Mouse (Mus musculus) lung, adult 2 months (tissue): ENCODE results near the gene Defb21. TPM values are rescaled to one million over a fixed set of nuclear protein-coding genes. Genes with fewer than 3 reads are reported as not detected.

Experiments
- DNase-seq: peaks from one replicate; pipeline ENCODE4 v3.0.0; 2022
- H3K4me1 ChIP-seq: fragments of 200-500 bp; 2 replicates; pipeline ENCODE4 v1.6.1; 2011; ENCODE audit warnings: low read length; ENCODE audit not compliant: control insufficient read depth, insufficient read depth
- H3K4me3 ChIP-seq: fragments of 200-500 bp; replicated peaks from 2 replicates; pipeline ENCODE3; 2011; ENCODE audit warnings: low read depth, mild to moderate bottlenecking, control low read depth, low read length; ENCODE audit errors: extremely low read depth
- CTCF ChIP-seq: fragments of 200-500 bp; IDR thresholded peaks from 2 replicates; pipeline ENCODE4 v1.5.1; 2011; ENCODE audit warnings: mild to moderate bottlenecking, low read length, control low read depth; ENCODE audit not compliant: insufficient read depth
- POLR2A ChIP-seq: fragments of 200-500 bp; IDR thresholded peaks from 2 replicates; pipeline ENCODE4 v1.6.1; 2011; ENCODE audit warnings: low read depth, mild to moderate bottlenecking, control low read depth, low read length, borderline replicate concordance; ENCODE audit errors: extremely low read depth
- WGBS: fragments of 180-500 bp; shearing (Covaris S2); methylation state at CpG from one replicate; pipeline ENCODE4 v1.1.7; 2018; 5-methylcytosine and 5-hydroxymethylcytosine counted together
- polyA plus RNA-seq: library from polyadenylated mRNA; depleted of rRNA; stranded (reverse); fragments of >200 nt; gene quantifications from 2 replicates; pipeline ENCODE4 v1.2.3, GENCODE M21; 2012

The Defb21 gene
- polyA plus RNA-seq, 1 experiment, result not detected

GRCm38 (mm10) chr2:152569038-152569437 lies 3.5 kb upstream of the Defb21 start, which contains the start of gene Gm17416:
Gene Gm17416 (plus strand): TSS chr2:152569338.
- TF ChIP-seq CTCF (no peak), POLR2A (no peak)
- no peak for DNase-seq
- 85% methylated on average over 5 of the region's 5 CpGs for WGBS
- Histone ChIP-seq H3K4me1 (no peaks in the 10 kb centered on the region), H3K4me3 (no peak within 1 kb of the TSS)

- no peak for TF ChIP-seq POLR2A
- TF ChIP-seq CTCF, result no peak
These were observed 2.7 kb upstream of the Defb21 start for GRCm38 (mm10) chr2:152569881-152570280.

GRCm38 (mm10) chr2:152570313-152570712 lies 2.2 kb upstream of the Defb21 start:
- Histone ChIP-seq H3K4me3 (no peak overlapping the region), H3K4me1 (no peaks in the 10 kb centered on the region)
- no peak for TF ChIP-seq CTCF
- TF ChIP-seq POLR2A, result no peak
- DNase-seq, result no peak
- WGBS, result 62% methylated on average over 6 of the region's 6 CpGs

More at GRCm38 (mm10) chr2:152569881-152570280, 2.7 kb upstream of the Defb21 start:
- no peak for DNase-seq
- no peaks in the 10 kb centered on the region for H3K4me1 ChIP-seq
- 77% methylated on average over 4 of the region's 4 CpGs for WGBS
- H3K4me3 ChIP-seq, result no peak overlapping the region

GRCm38 (mm10) chr2:152573484-152573883 lies 940 bp downstream of the Defb21 start:
- DNase-seq, result no peak
- WGBS, result 84% methylated on average over 8 of the region's 8 CpGs

GRCm38 (mm10) chr2:152580107-152580506 lies 7.6 kb downstream of the Defb21 start, which contains the start of gene Defb19:
Gene Defb19 (minus strand): TSS chr2:152580312.
- TF ChIP-seq CTCF (no peak), POLR2A (no peak)
- H3K4me1 ChIP-seq, result no peaks in the 10 kb centered on the region
- H3K4me3 ChIP-seq, result no peak within 1 kb of the TSS
- no peak for DNase-seq
- WGBS, result 67% methylated on average over 7 of the region's 7 CpGs

More at GRCm38 (mm10) chr2:152573484-152573883, 940 bp downstream of the Defb21 start:
- TF ChIP-seq POLR2A (no peak), CTCF (no peak)
- no peak overlapping the region for H3K4me3 ChIP-seq
- no peaks in the 10 kb centered on the region for H3K4me1 ChIP-seq

GRCm38 (mm10) chr2:152580612-152581011 lies 8.1 kb downstream of the Defb21 start:
- Histone ChIP-seq H3K4me1 (no peaks in the 10 kb centered on the region), H3K4me3 (no peak overlapping the region)
- no peak for DNase-seq
- WGBS, result 76% methylated on average over 11 of the region's 11 CpGs
- TF ChIP-seq CTCF, result no peak
- TF ChIP-seq POLR2A, result no peak

GRCm38 (mm10) chr2:152586926-152587560 lies 14.5 kb downstream of the Defb21 start:
- WGBS, result 73% methylated on average over 4 of the region's 4 CpGs
- DNase-seq, result no peak
- Histone ChIP-seq H3K4me3 (no peak overlapping the region), H3K4me1 (no peaks in the 10 kb centered on the region)
- TF ChIP-seq CTCF (peak; percentile 21; the same call in 1 of the 2 replicates), POLR2A (no peak)

GRCm38 (mm10) chr2:152588450-152588849 lies 15.9 kb downstream of the Defb21 start:
- no peaks in the 10 kb centered on the region for H3K4me1 ChIP-seq
- DNase-seq, result no peak
- WGBS, result 30% methylated on average over 2 of the region's 2 CpGs
- TF ChIP-seq CTCF, result no peak
- TF ChIP-seq POLR2A, result no peak
- no peak overlapping the region for H3K4me3 ChIP-seq

GRCm38 (mm10) chr2:152589021-152589420 lies 16.5 kb downstream of the Defb21 start:
- WGBS, result 42% methylated on average over 6 of the region's 6 CpGs
- no peak for DNase-seq
- no peak overlapping the region for H3K4me3 ChIP-seq
- TF ChIP-seq CTCF, result no peak
- TF ChIP-seq POLR2A, result no peak
- no peaks in the 10 kb centered on the region for H3K4me1 ChIP-seq

- TF ChIP-seq POLR2A (no peak), CTCF (no peak)
- Histone ChIP-seq H3K4me3 (no peak within 1 kb of the TSS), H3K4me1 (no peaks in the 10 kb centered on the region)
- 48% methylated on average over 7 of the region's 7 CpGs for WGBS
- no peak for DNase-seq
These were observed 26.8 kb downstream of the Defb21 start, which contains the start of gene Defb45 for GRCm38 (mm10) chr2:152599299-152599698. Gene Defb45 (minus strand): TSS chr2:152599399.

GRCm38 (mm10) chr2:152600076-152600475 lies 27.5 kb downstream of the Defb21 start:
- Histone ChIP-seq H3K4me3 (no peak overlapping the region), H3K4me1 (no peaks in the 10 kb centered on the region)
- DNase-seq, result no peak
- no peak for TF ChIP-seq POLR2A
- WGBS, result 79% methylated on average over 6 of the region's 6 CpGs
